Comparison of ENCODE assay signal across 14 mouse cellular contexts in the genomic region with DNA sequence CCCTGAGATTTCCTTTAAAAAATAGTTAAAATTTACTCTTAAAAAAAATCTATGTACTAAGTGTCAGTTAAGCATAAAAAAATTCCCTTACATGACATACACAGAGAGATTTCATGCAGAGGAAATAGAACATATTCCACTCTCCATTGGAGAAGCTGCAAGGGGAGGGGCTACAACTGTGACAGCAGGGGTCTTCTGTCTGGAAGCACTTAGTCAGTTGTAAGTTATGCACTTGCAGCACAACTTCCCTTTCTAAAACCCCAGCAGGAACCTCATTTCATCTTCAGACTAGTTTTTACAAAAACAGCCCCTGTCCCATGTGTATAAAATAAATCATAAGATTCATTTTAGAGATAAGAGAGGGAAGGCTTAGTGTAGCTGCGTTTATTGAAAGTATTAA.
"Had no signal": no experiment of that assay in that cellular context is flagged by ENCODE, and none has a peak within 500 bp of the region (broad histone marks: within the 10 kb centered on the region; RNA-seq: fewer than 3 reads in every experiment).

No protein-coding gene starts in this region.

- H3K36me3 ChIP-seq: limb, embryonic 15.5 days; liver, embryonic 12.5 days; midbrain, embryonic 12.5 days had no signal

- H3K4me3 ChIP-seq: limb, embryonic 15.5 days; liver, embryonic 12.5 days; midbrain, embryonic 12.5 days had no signal

- H3K9ac ChIP-seq: limb, embryonic 15.5 days; liver, embryonic 12.5 days; lung, embryonic 14.5 days; midbrain, embryonic 12.5 days had no signal

- H3K27me3 ChIP-seq: limb, embryonic 15.5 days; liver, embryonic 12.5 days; midbrain, embryonic 12.5 days had no signal

- DNase-seq: kidney, adult 2 months; kidney, postnatal 36 days; layer of hippocampus, adult 9-11 months; layer of hippocampus, postnatal 36 days; lung, embryonic 14.5 days; lung, postnatal 10 days; lung, postnatal 4 days; right cerebral cortex, postnatal 14 days; thymus, postnatal 36 days had no signal

- H3K9me3 ChIP-seq: limb, embryonic 15.5 days; liver, embryonic 12.5 days; midbrain, embryonic 12.5 days had no signal

- ATAC-seq: intestine, embryonic 16.5 days; liver, embryonic 12.5 days; midbrain, embryonic 16.5 days had no signal

- H3K4me2 ChIP-seq: limb, embryonic 15.5 days; liver, embryonic 12.5 days; lung, embryonic 14.5 days; midbrain, embryonic 12.5 days had no signal

- H3K27ac ChIP-seq: limb, embryonic 15.5 days; liver, embryonic 12.5 days; midbrain, embryonic 12.5 days had no signal

- H3K4me1 ChIP-seq: limb, embryonic 15.5 days; liver, embryonic 12.5 days; midbrain, embryonic 12.5 days had no signal
